8 mouse cellular contexts compared by ENCODE assay signal in genomic region chr9:107553541-107554318, GRCm38 (mm10). TPM values are rescaled to one million over a fixed set of nuclear protein-coding genes. Genes with fewer than 3 reads are reported as not detected.
DNase-seq lines count a peak whose midpoint lies in the region; ATAC-seq and TF ChIP-seq lines count a peak whose summit lies in the region.

No protein-coding gene starts in this region.

- H3K27ac ChIP-seq in heart, embryonic 16.5 days (ENCODE audit: low read length), result peak overlapping the region; percentile 83
- H3K27ac ChIP-seq in liver, embryonic 11.5 days (ENCODE audit: low read depth, low read length), result peak overlapping the region; percentile 95
- no peak overlapping the region; the same call in 1 of the 2 replicates for H3K27ac ChIP-seq in olfactory bulb, adult 2 months (ENCODE audit: insufficient read depth, low read depth, low read length)

- ATAC-seq in megakaryocyte, adult 5-6 weeks (ENCODE audit: poor library complexity, severe bottlenecking), result no peak
- ATAC-seq in heart, embryonic 16.5 days (replicated peaks; ENCODE audit: extremely low read depth, insufficient read depth, low FRiP score), result peak; percentile 32
- ATAC-seq in liver, embryonic 11.5 days (replicated peaks; ENCODE audit: low FRiP score), result peak; percentile 46

- peak; percentile 78 for DNase-seq in cerebellum, adult 9-11 months
- no peak for DNase-seq in liver, embryonic 11.5 days (ENCODE audit: low spot score)
- DNase-seq in gastrocnemius, postnatal 14 days, result no peak
- no peak for DNase-seq in left cerebral cortex, postnatal 14 days (ENCODE audit: low spot score in 2 of 2)

- peak overlapping the region; percentile 96 for H3K4me3 ChIP-seq in megakaryocyte, embryonic 14.5 days (replicated peaks)
- peak overlapping the region; percentile 70 for H3K4me3 ChIP-seq in heart, embryonic 16.5 days (ENCODE audit: low read length)
- H3K4me3 ChIP-seq in liver, embryonic 11.5 days (ENCODE audit: low read depth, low read length), result peak overlapping the region; percentile 79
- H3K4me3 ChIP-seq in olfactory bulb, adult 2 months (ENCODE audit: insufficient read depth, low read depth, low read length), result peak overlapping the region; percentile 80

- H3K4me1 ChIP-seq in megakaryocyte, embryonic 14.5 days, result peaks cover 70% of the 10 kb centered on the region
- peaks cover 29% of the 10 kb centered on the region for H3K4me1 ChIP-seq in heart, embryonic 16.5 days (ENCODE audit: control insufficient read depth, insufficient read depth, low read length)
- H3K4me1 ChIP-seq in liver, embryonic 11.5 days (replicated peaks; ENCODE audit: control insufficient read depth, insufficient read depth, low read length), result peaks cover 48% of the 10 kb centered on the region
- peaks cover 23% of the 10 kb centered on the region for H3K4me1 ChIP-seq in olfactory bulb, adult 2 months (ENCODE audit: control insufficient read depth, insufficient read depth, low read length)

- peaks cover 8% of the 10 kb centered on the region for H3K27me3 ChIP-seq in megakaryocyte, embryonic 14.5 days (replicated peaks)
- peaks cover 8% of the 10 kb centered on the region for H3K27me3 ChIP-seq in heart, embryonic 16.5 days (ENCODE audit: control insufficient read depth, insufficient read depth, low read length)
- H3K27me3 ChIP-seq in liver, embryonic 11.5 days (replicated peaks; ENCODE audit: control insufficient read depth, insufficient read depth, low read length), result 0 out of 2 replicates have a peak, but pooled peaks cover 4% of the 10 kb centered on the region

- H3K9ac ChIP-seq in heart, embryonic 16.5 days (ENCODE audit: low read length), result peak overlapping the region; percentile 76
- peak overlapping the region; percentile 81 for H3K9ac ChIP-seq in liver, embryonic 11.5 days (ENCODE audit: low read depth, low read length)

- peak overlapping the region; percentile 91 for H3K4me2 ChIP-seq in heart, embryonic 16.5 days (ENCODE audit: low read depth, low read length)
- H3K4me2 ChIP-seq in liver, embryonic 11.5 days, result peak overlapping the region; percentile 99

- intact Hi-C loops in gastrocnemius, postnatal 14 days (cut with DNase I; ENCODE audit: low total_unique reads), result no loop called here
- intact Hi-C loops in left cerebral cortex, postnatal 14 days (cut with DNase I), result no loop called here

- no peak for TF ChIP-seq POLR2A in olfactory bulb, adult 2 months (IDR thresholded peaks at IDR 0.05; ENCODE audit: insufficient read depth, low read depth, low read length)

- no peak for TF ChIP-seq CTCF in olfactory bulb, adult 2 months (IDR thresholded peaks at IDR 0.05; ENCODE audit: insufficient read depth, low read depth, low read length)

- peaks cover 24% of the 10 kb centered on the region for H3K36me3 ChIP-seq in megakaryocyte, embryonic 14.5 days (replicated peaks; ENCODE audit: low read length)
- H3K36me3 ChIP-seq in heart, embryonic 16.5 days (ENCODE audit: control insufficient read depth, insufficient read depth), result peaks cover 16% of the 10 kb centered on the region
- peaks cover 18% of the 10 kb centered on the region for H3K36me3 ChIP-seq in liver, embryonic 11.5 days (ENCODE audit: control insufficient read depth, insufficient read depth, low read length)

- WGBS in heart, embryonic 16.5 days, result 7% methylated on average over 37 of the region's 37 CpGs
- 5% methylated on average over 37 of the region's 37 CpGs for WGBS in liver, embryonic 11.5 days
- WGBS in olfactory bulb, adult 2 months, result 10% methylated on average over 37 of the region's 37 CpGs

- H3K9me3 ChIP-seq in megakaryocyte, embryonic 14.5 days, result no peaks in the 10 kb centered on the region
- H3K9me3 ChIP-seq in heart, embryonic 16.5 days (replicated peaks; ENCODE audit: control insufficient read depth, low read length), result no peaks in the 10 kb centered on the region
- no peaks in the 10 kb centered on the region for H3K9me3 ChIP-seq in liver, embryonic 11.5 days (ENCODE audit: control insufficient read depth, low read length)

RNA-seq across cellular contexts. Expression of gene Rassf1, which starts 2.4 kb away (rescaled TPM):
- polyA plus RNA-seq in megakaryocyte, embryonic 14.5 days (2012; ENCODE audit: insufficient read depth, low replicate concordance), result 10.3 and 12.6 TPM in 2 replicates
- 34.3 and 37.7 TPM in 2 replicates for total RNA-seq in megakaryocyte, adult 5-6 weeks (2015)
- total RNA-seq in megakaryocyte, adult 5-6 weeks (2017), result 46.7 and 57.3 TPM in 2 replicates
- 54.0 and 55.3 TPM in 2 replicates for polyA plus RNA-seq in heart, embryonic 16.5 days (2015; fragmentation: Nextera tagmentation; extraction: Ambion mirVana)
- polyA plus RNA-seq in liver, embryonic 11.5 days (2014; fragmentation: Nextera tagmentation; extraction: Ambion mirVana), result 31.2 and 37.0 TPM in 2 replicates
- not detected in 2 replicates for polyA plus RNA-seq in olfactory bulb, adult 2 months (2012; ENCODE audit: insufficient read depth, insufficient read length, low replicate concordance, missing spikeins)
- total RNA-seq in gastrocnemius, postnatal 14 days (2021), result 10 to 100 TPM; 11.1 to 11.6 TPM
- 10 to 100 TPM; 14.0 to 14.6 TPM for total RNA-seq in left cerebral cortex, postnatal 14 days (2021)

RNA-seq across cellular contexts. Expression of gene Zmynd10, which starts 6.6 kb away (rescaled TPM):
- polyA plus RNA-seq in megakaryocyte, embryonic 14.5 days (2012; ENCODE audit: insufficient read depth, low replicate concordance), result 0.68 TPM in 1 of 2 replicates, not detected in the other
- total RNA-seq in megakaryocyte, adult 5-6 weeks (2015), result not detected in 2 replicates
- not detected in 2 replicates for total RNA-seq in megakaryocyte, adult 5-6 weeks (2017)
- 1.7 and 2.5 TPM in 2 replicates for polyA plus RNA-seq in heart, embryonic 16.5 days (2015; fragmentation: Nextera tagmentation; extraction: Ambion mirVana)
- polyA plus RNA-seq in liver, embryonic 11.5 days (2014; fragmentation: Nextera tagmentation; extraction: Ambion mirVana), result 0.10 and 0.35 TPM in 2 replicates
- not detected in 2 replicates for polyA plus RNA-seq in olfactory bulb, adult 2 months (2012; ENCODE audit: insufficient read depth, insufficient read length, low replicate concordance, missing spikeins)
- total RNA-seq in gastrocnemius, postnatal 14 days (2021), result not detected
- 1 to 10 TPM; 2.3 to 3.1 TPM for total RNA-seq in left cerebral cortex, postnatal 14 days (2021)

RNA-seq across cellular contexts. Expression of gene Tusc2, which starts 9.3 kb away (rescaled TPM):
- 23.3 and 103 TPM in 2 replicates for polyA plus RNA-seq in megakaryocyte, embryonic 14.5 days (2012; ENCODE audit: insufficient read depth, low replicate concordance)
- 12.2 and 12.4 TPM in 2 replicates for total RNA-seq in megakaryocyte, adult 5-6 weeks (2015)
- total RNA-seq in megakaryocyte, adult 5-6 weeks (2017), result 8.9 and 10.8 TPM in 2 replicates
- 44.3 and 44.7 TPM in 2 replicates for polyA plus RNA-seq in heart, embryonic 16.5 days (2015; fragmentation: Nextera tagmentation; extraction: Ambion mirVana)
- 60.6 and 62.7 TPM in 2 replicates for polyA plus RNA-seq in liver, embryonic 11.5 days (2014; fragmentation: Nextera tagmentation; extraction: Ambion mirVana)
- polyA plus RNA-seq in olfactory bulb, adult 2 months (2012; ENCODE audit: insufficient read depth, insufficient read length, low replicate concordance, missing spikeins), result not detected in 2 replicates
- total RNA-seq in gastrocnemius, postnatal 14 days (2021), result 10 to 100 TPM; 21.8 to 23.1 TPM
- total RNA-seq in left cerebral cortex, postnatal 14 days (2021), result 10 to 100 TPM; 77.2 to 79.0 TPM

RNA-seq across cellular contexts. Expression of gene Nprl2, which starts 11.7 kb away (rescaled TPM):
- 0.37 TPM in 1 of 2 replicates, not detected in the other for polyA plus RNA-seq in megakaryocyte, embryonic 14.5 days (2012; ENCODE audit: insufficient read depth, low replicate concordance)
- 8.3 and 12.5 TPM in 2 replicates for total RNA-seq in megakaryocyte, adult 5-6 weeks (2015)
- total RNA-seq in megakaryocyte, adult 5-6 weeks (2017), result 15.7 and 18.9 TPM in 2 replicates
- polyA plus RNA-seq in heart, embryonic 16.5 days (2015; fragmentation: Nextera tagmentation; extraction: Ambion mirVana), result 32.4 and 33.3 TPM in 2 replicates
- polyA plus RNA-seq in liver, embryonic 11.5 days (2014; fragmentation: Nextera tagmentation; extraction: Ambion mirVana), result 26.5 and 31.3 TPM in 2 replicates
- not detected in 2 replicates for polyA plus RNA-seq in olfactory bulb, adult 2 months (2012; ENCODE audit: insufficient read depth, insufficient read length, low replicate concordance, missing spikeins)
- total RNA-seq in gastrocnemius, postnatal 14 days (2021), result 1 to 10 TPM; 7.5 to 7.7 TPM
- total RNA-seq in left cerebral cortex, postnatal 14 days (2021), result 10 to 100 TPM; 38.4 to 39.2 TPM

RNA-seq across cellular contexts. Expression of gene Cyb561d2, which starts 11.7 kb away (rescaled TPM):
- 4.2 and 18.5 TPM in 2 replicates for polyA plus RNA-seq in megakaryocyte, embryonic 14.5 days (2012; ENCODE audit: insufficient read depth, low replicate concordance)
- 12.8 and 15.5 TPM in 2 replicates for total RNA-seq in megakaryocyte, adult 5-6 weeks (2015)
- total RNA-seq in megakaryocyte, adult 5-6 weeks (2017), result 14.2 and 21.7 TPM in 2 replicates
- 17.7 and 18.5 TPM in 2 replicates for polyA plus RNA-seq in heart, embryonic 16.5 days (2015; fragmentation: Nextera tagmentation; extraction: Ambion mirVana)
- polyA plus RNA-seq in liver, embryonic 11.5 days (2014; fragmentation: Nextera tagmentation; extraction: Ambion mirVana), result 28.9 and 31.0 TPM in 2 replicates
- not detected in 2 replicates for polyA plus RNA-seq in olfactory bulb, adult 2 months (2012; ENCODE audit: insufficient read depth, insufficient read length, low replicate concordance, missing spikeins)
- total RNA-seq in gastrocnemius, postnatal 14 days (2021), result 1 to 10 TPM; 2.2 to 2.5 TPM
- total RNA-seq in left cerebral cortex, postnatal 14 days (2021), result 10 to 100 TPM; 20.7 to 24.9 TPM
